Mouse (Mus musculus): ENCODE measurements around the gene Utf1. TPM values are rescaled to one million over a fixed set of nuclear protein-coding genes. Genes with fewer than 3 reads are reported as not detected.

Gene Utf1
- polyA plus RNA-seq, 1 experiment from 2014 or later = 0.38 TPM

GRCm38 (mm10) chr7:139968428-139968827 is 24.8 kb downstream of the Utf1 start:
- peaks cover 13% of the 10 kb centered on the region for H3K4me1 ChIP-seq
- 64% methylated on average over 5 of the region's 5 CpGs for WGBS
- H3K36me3 ChIP-seq = no peaks in the 10 kb centered on the region
- no peak overlapping the region for H3K4me3 ChIP-seq
- no peak for DNase-seq (ENCODE audit: low spot score)
- H3K27ac ChIP-seq = no peak overlapping the region
- H3K27me3 ChIP-seq (ENCODE audit: low read depth, poor library complexity, severe bottlenecking) = 0 out of 2 replicates have a peak, but pooled peaks cover 9% of the 10 kb centered on the region
- H3K9me3 ChIP-seq (replicated peaks) = no peaks in the 10 kb centered on the region

GRCm38 (mm10) chr7:139969348-139970130 is 25.9 kb downstream of the Utf1 start:
- DNase-seq (ENCODE audit: low spot score) = peak; percentile 83
- no peak overlapping the region for H3K4me3 ChIP-seq
- peaks cover 13% of the 10 kb centered on the region for H3K4me1 ChIP-seq
- H3K36me3 ChIP-seq = no peaks in the 10 kb centered on the region
- H3K27me3 ChIP-seq (ENCODE audit: low read depth, poor library complexity, severe bottlenecking) = 0 out of 2 replicates have a peak, but pooled peaks cover 9% of the 10 kb centered on the region
- peak overlapping the region; percentile 53; the same call in 1 of the 2 replicates for H3K27ac ChIP-seq
- H3K9me3 ChIP-seq (replicated peaks) = no peaks in the 10 kb centered on the region
- 37% methylated on average over 10 of the region's 10 CpGs for WGBS

- WGBS = 83% methylated on average over 10 of the region's 10 CpGs
- DNase-seq (ENCODE audit: low spot score) = no peak
- Histone ChIP-seq H3K9me3 (replicated peaks) (no peaks in the 10 kb centered on the region), H3K27ac (peak overlapping the region; percentile 53; the same call in 1 of the 2 replicates), H3K4me3 (no peak overlapping the region), H3K4me1 (peaks cover 13% of the 10 kb centered on the region), H3K36me3 (no peaks in the 10 kb centered on the region), H3K27me3 (ENCODE audit: low read depth, poor library complexity, severe bottlenecking) (0 out of 2 replicates have a peak, but pooled peaks cover 4% of the 10 kb centered on the region)
Measured at GRCm38 (mm10) chr7:139970216-139970919, 26.8 kb downstream of the Utf1 start.

GRCm38 (mm10) chr7:139970979-139971378 is 27.4 kb downstream of the Utf1 start:
- DNase-seq (ENCODE audit: low spot score) = no peak
- H3K4me3 ChIP-seq = no peak overlapping the region
- no peak overlapping the region for H3K27ac ChIP-seq
- no peaks in the 10 kb centered on the region for H3K36me3 ChIP-seq
- WGBS = 85% methylated on average over 5 of the region's 5 CpGs
- peaks cover 13% of the 10 kb centered on the region for H3K4me1 ChIP-seq
- no peaks in the 10 kb centered on the region for H3K9me3 ChIP-seq (replicated peaks)
- 0 out of 2 replicates have a peak, but pooled peaks cover 4% of the 10 kb centered on the region for H3K27me3 ChIP-seq (ENCODE audit: low read depth, poor library complexity, severe bottlenecking)

GRCm38 (mm10) chr7:139971436-139971835 is 27.8 kb downstream of the Utf1 start:
- Histone ChIP-seq H3K4me3 (no peak overlapping the region), H3K36me3 (no peaks in the 10 kb centered on the region), H3K9me3 (replicated peaks) (no peaks in the 10 kb centered on the region), H3K27ac (no peak overlapping the region), H3K4me1 (peaks cover 13% of the 10 kb centered on the region), H3K27me3 (ENCODE audit: low read depth, poor library complexity, severe bottlenecking) (0 out of 2 replicates have a peak, but pooled peaks cover 4% of the 10 kb centered on the region)
- WGBS = 71% methylated on average over 6 of the region's 6 CpGs
- no peak for DNase-seq (ENCODE audit: low spot score)

GRCm38 (mm10) chr7:139972923-139973331 is 29.3 kb downstream of the Utf1 start:
- 0 out of 2 replicates have a peak, but pooled peaks cover 4% of the 10 kb centered on the region for H3K27me3 ChIP-seq (ENCODE audit: low read depth, poor library complexity, severe bottlenecking)
- no peak overlapping the region for H3K4me3 ChIP-seq
- H3K27ac ChIP-seq = no peak overlapping the region
- no peaks in the 10 kb centered on the region for H3K36me3 ChIP-seq
- H3K4me1 ChIP-seq = peaks cover 13% of the 10 kb centered on the region
- DNase-seq (ENCODE audit: low spot score) = no peak
- no peaks in the 10 kb centered on the region for H3K9me3 ChIP-seq (replicated peaks)

- no peak for DNase-seq (ENCODE audit: low spot score)
- peaks cover 23% of the 10 kb centered on the region for H3K4me1 ChIP-seq
- H3K9me3 ChIP-seq (replicated peaks) = no peaks in the 10 kb centered on the region
- H3K36me3 ChIP-seq = no peaks in the 10 kb centered on the region
- 88% methylated on average over 10 of the region's 10 CpGs for WGBS
- H3K27me3 ChIP-seq (ENCODE audit: low read depth, poor library complexity, severe bottlenecking) = no peaks in the 10 kb centered on the region
- H3K4me3 ChIP-seq = no peak overlapping the region
- no peak overlapping the region for H3K27ac ChIP-seq
Measured at GRCm38 (mm10) chr7:139974307-139974706, 30.7 kb downstream of the Utf1 start.

- WGBS = 57% methylated on average over 5 of the region's 5 CpGs
- H3K36me3 ChIP-seq = no peaks in the 10 kb centered on the region
- H3K4me1 ChIP-seq = peaks cover 13% of the 10 kb centered on the region
- H3K4me3 ChIP-seq = no peak overlapping the region
- no peak overlapping the region for H3K27ac ChIP-seq
- 0 out of 2 replicates have a peak, but pooled peaks cover 3% of the 10 kb centered on the region for H3K27me3 ChIP-seq (ENCODE audit: low read depth, poor library complexity, severe bottlenecking)
- H3K9me3 ChIP-seq (replicated peaks) = no peaks in the 10 kb centered on the region
- DNase-seq (ENCODE audit: low spot score) = no peak
Measured at GRCm38 (mm10) chr7:139975471-139975870, 31.9 kb downstream of the Utf1 start.

GRCm38 (mm10) chr7:139978278-139978892 is 34.8 kb downstream of the Utf1 start, which contains the start of gene 6430531B16Rik:
Gene 6430531B16Rik, minus strand, starts transcription at chr7:139978755.
- peak; percentile 89 for DNase-seq (ENCODE audit: low spot score)
- H3K36me3 ChIP-seq = no peaks in the 10 kb centered on the region
- peak within 1 kb of the TSS; percentile 79 for H3K27ac ChIP-seq
- 6% methylated on average over 32 of the region's 32 CpGs for WGBS
- H3K9me3 ChIP-seq (replicated peaks) = no peaks in the 10 kb centered on the region
- H3K4me3 ChIP-seq = peak within 1 kb of the TSS; percentile 70
- 0 out of 2 replicates have a peak, but pooled peaks cover 3% of the 10 kb centered on the region for H3K27me3 ChIP-seq (ENCODE audit: low read depth, poor library complexity, severe bottlenecking)
- peaks cover 13% of the 10 kb centered on the region for H3K4me1 ChIP-seq

- WGBS = 53% methylated on average over 13 of the region's 13 CpGs
Measured at GRCm38 (mm10) chr7:139979011-139979719, 35.6 kb downstream of the Utf1 start.

GRCm38 (mm10) chr7:139980778-139981177 is 37.2 kb downstream of the Utf1 start:
- H3K27me3 ChIP-seq (ENCODE audit: low read depth, poor library complexity, severe bottlenecking) = 0 out of 2 replicates have a peak, but pooled peaks cover 3% of the 10 kb centered on the region
- H3K4me3 ChIP-seq = no peak overlapping the region
- H3K9me3 ChIP-seq (replicated peaks) = no peaks in the 10 kb centered on the region
- 60% methylated on average over 3 of the region's 3 CpGs for WGBS
- H3K4me1 ChIP-seq = peaks cover 13% of the 10 kb centered on the region
- H3K36me3 ChIP-seq = 0 out of 2 replicates have a peak, but pooled peaks cover 3% of the 10 kb centered on the region
- H3K27ac ChIP-seq = no peak overlapping the region
- DNase-seq (ENCODE audit: low spot score) = no peak

More at GRCm38 (mm10) chr7:139979011-139979719, 35.6 kb downstream of the Utf1 start:
- H3K4me1 ChIP-seq = peaks cover 13% of the 10 kb centered on the region
- no peaks in the 10 kb centered on the region for H3K9me3 ChIP-seq (replicated peaks)
- 0 out of 2 replicates have a peak, but pooled peaks cover 3% of the 10 kb centered on the region for H3K27me3 ChIP-seq (ENCODE audit: low read depth, poor library complexity, severe bottlenecking)
- no peak for DNase-seq (ENCODE audit: low spot score)
- H3K4me3 ChIP-seq = peak overlapping the region; percentile 70
- H3K36me3 ChIP-seq = no peaks in the 10 kb centered on the region
- no peak overlapping the region for H3K27ac ChIP-seq

GRCm38 (mm10) chr7:139982058-139982457 is 38.5 kb downstream of the Utf1 start:
- Histone ChIP-seq H3K27me3 (ENCODE audit: low read depth, poor library complexity, severe bottlenecking) (0 out of 2 replicates have a peak, but pooled peaks cover 3% of the 10 kb centered on the region), H3K4me1 (peaks cover 13% of the 10 kb centered on the region), H3K9me3 (replicated peaks) (no peaks in the 10 kb centered on the region)

More at GRCm38 (mm10) chr7:139982058-139982457, 38.5 kb downstream of the Utf1 start:
- Histone ChIP-seq H3K27ac (no peak overlapping the region), H3K36me3 (0 out of 2 replicates have a peak, but pooled peaks cover 3% of the 10 kb centered on the region), H3K4me3 (no peak overlapping the region)
- no peak for DNase-seq (ENCODE audit: low spot score)
- WGBS = 76% methylated on average over 11 of the region's 11 CpGs

Data from limb, embryonic 10.5 days (tissue).